Mouse (Mus musculus) C2C12 (cell line): ENCODE measurements at regions not wholly inside any gene's neighbourhood (a gene's known extent, or its start where the extent isn't known, plus 50 kb on each side); places are given as distances from the start of the nearest gene placed in this dataset.

Source experiments
- H3K27me3 ChIP-seq: one replicate; pipeline ENCODE4 v1.6.1; 2011; ENCODE audit not compliant: control insufficient read depth, insufficient read depth, insufficient read length
- H3K36me3 ChIP-seq: one replicate; pipeline ENCODE4 v1.6.1; 2011; ENCODE audit not compliant: control insufficient read depth, insufficient read depth
- H3K4me3 ChIP-seq: one replicate; pipeline ENCODE4 v1.5.1; 2011; ENCODE audit warnings: mild to moderate bottlenecking, control low read depth; ENCODE audit not compliant: poor library complexity, insufficient read depth, severe bottlenecking
- H3K79me2 ChIP-seq: one replicate; pipeline ENCODE4 v1.6.1; 2011; ENCODE audit not compliant: control insufficient read depth, insufficient read depth
- H3K79me3 ChIP-seq: one replicate; pipeline ENCODE4 v1.6.1; 2011; ENCODE audit warnings: low read depth, control low read depth
- H3ac ChIP-seq: one replicate; pipeline ENCODE3; 2011; ENCODE audit warnings: low read depth; ENCODE audit not compliant: control insufficient read depth, insufficient read length
- CEBPB ChIP-seq: IDR thresholded peaks from one replicate; pipeline ENCODE4 v1.6.1; 2011; ENCODE audit warnings: low read depth, mild to moderate bottlenecking, control low read depth, moderate library complexity
- CTCF ChIP-seq: IDR thresholded peaks from one replicate; pipeline ENCODE4 v1.5.1; 2011; ENCODE audit not compliant: control insufficient read depth, insufficient read depth, insufficient read length
- FOSL1 ChIP-seq: IDR thresholded peaks from one replicate; pipeline ENCODE4 v1.8.0; 2011; ENCODE audit warnings: mild to moderate bottlenecking, low read length; ENCODE audit not compliant: poor library complexity, insufficient read depth, severe bottlenecking
- MAX ChIP-seq: IDR thresholded peaks from one replicate; pipeline ENCODE4 v1.6.1; 2011; ENCODE audit warnings: mild to moderate bottlenecking, control low read depth
- MYOD1 ChIP-seq: IDR thresholded peaks from one replicate; pipeline ENCODE4 v1.6.1; 2011; ENCODE audit warnings: low read depth; ENCODE audit not compliant: control insufficient read depth, insufficient read length
- MYOG ChIP-seq: IDR thresholded peaks from one replicate; pipeline ENCODE4 v1.6.1; 2011; ENCODE audit not compliant: control insufficient read depth, insufficient read length; ENCODE audit errors: extremely low read depth
- USF1 ChIP-seq: IDR thresholded peaks from one replicate; pipeline ENCODE4 v1.6.1; 2011; ENCODE audit warnings: low read depth, mild to moderate bottlenecking, control low read depth, moderate library complexity

- H3ac ChIP-seq: no peak overlapping the region
- no peak overlapping the region for H3K4me3 ChIP-seq
- TF ChIP-seq CTCF: no peak
- TF ChIP-seq MYOG: no peak
- TF ChIP-seq MYOD1: no peak
- no peak for TF ChIP-seq CEBPB
- TF ChIP-seq MAX: no peak
- no peak for TF ChIP-seq USF1
- no peak for TF ChIP-seq FOSL1
- no peaks in the 10 kb centered on the region for H3K79me3 ChIP-seq
- H3K36me3 ChIP-seq: no peaks in the 10 kb centered on the region
- no peaks in the 10 kb centered on the region for H3K79me2 ChIP-seq
- H3K27me3 ChIP-seq: no peaks in the 10 kb centered on the region
Measured at GRCm38 (mm10) chr12:9833273-9833672, 263.4 kb downstream of the Osr1 start.

- no peak overlapping the region for H3K4me3 ChIP-seq
Measured at GRCm38 (mm10) chr12:9839198-9839845, 269.4 kb downstream of the Osr1 start.

DNA sequence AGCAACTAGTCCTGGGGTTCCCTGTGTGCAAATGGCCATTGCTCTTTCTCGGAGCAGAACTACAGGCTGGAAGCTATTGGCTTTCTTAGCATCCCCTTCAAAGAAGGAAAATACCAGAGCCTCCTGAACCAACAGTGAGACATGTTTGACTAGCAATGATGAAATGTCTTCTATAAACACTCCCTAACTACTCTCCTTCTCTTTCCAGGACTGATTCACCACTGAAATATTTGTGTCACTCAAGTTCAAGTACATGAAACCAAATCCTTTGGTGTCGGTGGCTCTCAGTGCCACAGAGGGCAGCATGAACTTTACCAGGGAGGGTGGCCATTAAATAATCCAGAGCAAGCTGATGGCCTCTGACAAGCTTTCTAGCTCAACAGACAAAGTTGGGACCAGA lies 270.0 kb downstream of the Osr1 start:
- Histone ChIP-seq H3K79me2 (no peaks in the 10 kb centered on the region), H3K27me3 (no peaks in the 10 kb centered on the region), H3K4me3 (no peak overlapping the region), H3K36me3 (no peaks in the 10 kb centered on the region), H3K79me3 (no peaks in the 10 kb centered on the region), H3ac (no peak overlapping the region)
- TF ChIP-seq CEBPB (peak; percentile 81), FOSL1 (peak; percentile 54), CTCF (no peak), USF1 (no peak), MYOG (no peak), MAX (peak; percentile 64), MYOD1 (peak; percentile 38)

More at GRCm38 (mm10) chr12:9839198-9839845, 269.4 kb downstream of the Osr1 start:
- Histone ChIP-seq H3K79me2 (no peaks in the 10 kb centered on the region), H3K36me3 (no peaks in the 10 kb centered on the region), H3K27me3 (no peaks in the 10 kb centered on the region), H3K79me3 (no peaks in the 10 kb centered on the region), H3ac (no peak overlapping the region)
- TF ChIP-seq MYOG: no peak
- TF ChIP-seq MAX: peak; percentile 76
- TF ChIP-seq CEBPB: peak; percentile 90
- TF ChIP-seq FOSL1: no peak
- peak; percentile 72 for TF ChIP-seq MYOD1
- no peak for TF ChIP-seq CTCF

DNA sequence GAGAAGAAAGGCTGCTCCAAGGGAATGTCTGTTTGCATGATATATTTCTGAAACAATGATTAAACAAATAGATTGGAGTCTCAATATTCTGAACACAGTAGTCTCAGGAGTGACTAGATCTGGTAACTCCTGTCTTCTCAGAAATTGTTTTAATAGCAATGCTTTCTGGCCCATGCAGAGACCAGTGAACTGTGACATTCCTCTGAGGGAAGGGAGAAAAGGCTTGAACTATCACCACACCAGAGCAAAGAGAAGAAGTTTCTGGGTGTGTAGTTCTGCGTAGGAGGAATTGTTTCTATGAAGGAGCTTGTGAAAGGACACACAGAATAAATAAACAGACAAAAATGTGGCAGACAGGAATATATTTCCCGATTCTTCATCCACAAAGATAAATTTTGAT lies 277.1 kb downstream of the Osr1 start:
- TF ChIP-seq CEBPB (no peak), CTCF (no peak), FOSL1 (no peak), MYOD1 (no peak), MAX (no peak), MYOG (no peak), USF1 (no peak)

GRCm38 (mm10) chr12:9847465-9848205 lies 277.7 kb downstream of the Osr1 start:
- H3K4me3 ChIP-seq: no peak overlapping the region
- no peak for TF ChIP-seq CEBPB
- no peak for TF ChIP-seq MAX
- no peak for TF ChIP-seq MYOD1
- TF ChIP-seq FOSL1: no peak
- no peak for TF ChIP-seq CTCF
- TF ChIP-seq MYOG: no peak
- no peak for TF ChIP-seq USF1
- H3K79me3 ChIP-seq: no peaks in the 10 kb centered on the region
- H3K36me3 ChIP-seq: no peaks in the 10 kb centered on the region
- no peaks in the 10 kb centered on the region for H3K27me3 ChIP-seq
- H3K79me2 ChIP-seq: no peaks in the 10 kb centered on the region
- no peak overlapping the region for H3ac ChIP-seq

More for the DNA sequence above, 277.1 kb downstream of the Osr1 start:
- H3K27me3 ChIP-seq: no peaks in the 10 kb centered on the region
- H3K79me3 ChIP-seq: no peaks in the 10 kb centered on the region
- H3K79me2 ChIP-seq: no peaks in the 10 kb centered on the region
- H3ac ChIP-seq: no peak overlapping the region
- H3K36me3 ChIP-seq: no peaks in the 10 kb centered on the region
- no peak overlapping the region for H3K4me3 ChIP-seq
